Mouse (Mus musculus) ovary, postnatal 10 days (tissue): ENCODE results near the gene Gm3159.
"Not testable (repeated sequence)": the region's sequence is repeated elsewhere in the genome, so short reads cannot be mapped to it uniquely, and the experiment has no call there.

Experiments used
- DNase-seq: peaks from one replicate; pipeline ENCODE4 v3.0.0; 2022; ENCODE audit warnings: low spot score

The Gm3159 gene

GRCm38 (mm10) chr14:4397226-4397625 is at the start of gene Gm3159:
Gene Gm3159, plus strand, starts transcription at chr14:4397526.
- not testable (repeated sequence) for DNase-seq

GRCm38 (mm10) chr14:4368991-4369390 is 28.3 kb upstream of the Gm3159 start:
- not testable (repeated sequence) for DNase-seq

- not testable (repeated sequence) for DNase-seq
Measured at GRCm38 (mm10) chr14:4369691-4370090, 27.6 kb upstream of the Gm3159 start.

- DNase-seq: not testable (repeated sequence)
Measured at GRCm38 (mm10) chr14:4377871-4378270, 19.5 kb upstream of the Gm3159 start.

GRCm38 (mm10) chr14:4385606-4386005 is 11.7 kb upstream of the Gm3159 start:
- DNase-seq: not testable (repeated sequence)

- DNase-seq: not testable (repeated sequence)
Measured at GRCm38 (mm10) chr14:4392841-4393530, 4.3 kb upstream of the Gm3159 start.

- DNase-seq: not testable (repeated sequence)
Measured at GRCm38 (mm10) chr14:4398624-4399023, 1.3 kb downstream of the Gm3159 start.

- not testable (repeated sequence) for DNase-seq
Measured at GRCm38 (mm10) chr14:4400115-4400789, 2.9 kb downstream of the Gm3159 start.

GRCm38 (mm10) chr14:4401245-4401644 is 3.9 kb downstream of the Gm3159 start:
- not testable (repeated sequence) for DNase-seq

GRCm38 (mm10) chr14:4403840-4404239 is 6.5 kb downstream of the Gm3159 start:
- DNase-seq: not testable (repeated sequence)

GRCm38 (mm10) chr14:4409939-4410338 is 12.6 kb downstream of the Gm3159 start:
- not testable (repeated sequence) for DNase-seq

GRCm38 (mm10) chr14:4414965-4415835 is 17.9 kb downstream of the Gm3159 start, which contains the start of gene Gm3164:
Gene Gm3164, plus strand, starts transcription at chr14:4415448.
- not testable (repeated sequence) for DNase-seq

GRCm38 (mm10) chr14:4430692-4431091 is 33.4 kb downstream of the Gm3159 start, which contains the start of gene Gm3173:
Gene Gm3173, plus strand, starts transcription at chr14:4430992.
- DNase-seq: not testable (repeated sequence)
